Mouse (Mus musculus): ENCODE measurements around the gene Rtn4rl2. TPM values are rescaled to one million over a fixed set of nuclear protein-coding genes. Genes with fewer than 3 reads are reported as not detected.
"Not testable (repeated sequence)": the region's sequence is repeated elsewhere in the genome, so short reads cannot be mapped to it uniquely, and the experiment has no call there.

Rtn4rl2 gene
- not detected for polyA plus RNA-seq (2017; shearing (Covaris generic))

GRCm38 (mm10) chr2:84886234-84886731, at the start of gene Rtn4rl2:
Gene Rtn4rl2 (minus strand): TSS chr2:84886710.
- ATAC-seq = no peak

DNA sequence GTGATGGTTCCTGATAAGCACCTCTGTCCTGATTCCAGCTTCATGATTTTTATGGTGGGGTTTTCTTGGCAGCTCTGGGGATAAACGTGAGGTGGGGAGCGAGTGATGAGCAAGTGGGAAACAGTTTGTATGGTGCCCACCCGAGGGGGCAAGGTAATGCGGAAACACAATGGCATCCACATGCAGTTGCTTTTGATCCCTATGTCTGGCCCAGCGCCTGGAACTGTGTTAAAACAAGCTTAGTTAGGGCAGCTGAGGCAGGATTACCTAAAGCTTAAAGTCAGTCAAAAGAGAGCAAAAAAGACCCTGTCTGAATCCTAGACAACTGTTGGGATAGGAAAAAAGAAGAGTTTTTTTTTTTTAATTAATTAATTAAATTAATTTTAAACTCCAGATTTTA, 48.6 kb upstream of the Rtn4rl2 start:
- ATAC-seq = no peak

DNA sequence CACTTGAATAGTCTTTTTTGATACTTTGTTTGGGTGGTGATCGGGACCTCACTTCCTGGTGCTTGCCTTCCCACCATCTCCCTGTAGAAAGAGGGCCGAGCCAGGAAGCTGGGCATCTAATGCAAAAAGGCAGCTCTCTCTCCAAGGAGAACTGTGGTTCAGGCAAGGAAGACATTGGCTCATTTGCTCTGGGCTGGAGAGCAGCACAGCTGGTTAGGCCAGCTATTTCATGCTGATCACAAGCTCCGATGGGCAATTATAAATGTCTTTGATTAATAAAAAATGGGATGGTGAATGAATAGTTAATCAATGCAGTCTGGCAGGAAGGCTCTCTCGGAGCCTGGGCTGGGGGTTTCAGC, 48.1 kb upstream of the Rtn4rl2 start:
- ATAC-seq = no peak

DNA sequence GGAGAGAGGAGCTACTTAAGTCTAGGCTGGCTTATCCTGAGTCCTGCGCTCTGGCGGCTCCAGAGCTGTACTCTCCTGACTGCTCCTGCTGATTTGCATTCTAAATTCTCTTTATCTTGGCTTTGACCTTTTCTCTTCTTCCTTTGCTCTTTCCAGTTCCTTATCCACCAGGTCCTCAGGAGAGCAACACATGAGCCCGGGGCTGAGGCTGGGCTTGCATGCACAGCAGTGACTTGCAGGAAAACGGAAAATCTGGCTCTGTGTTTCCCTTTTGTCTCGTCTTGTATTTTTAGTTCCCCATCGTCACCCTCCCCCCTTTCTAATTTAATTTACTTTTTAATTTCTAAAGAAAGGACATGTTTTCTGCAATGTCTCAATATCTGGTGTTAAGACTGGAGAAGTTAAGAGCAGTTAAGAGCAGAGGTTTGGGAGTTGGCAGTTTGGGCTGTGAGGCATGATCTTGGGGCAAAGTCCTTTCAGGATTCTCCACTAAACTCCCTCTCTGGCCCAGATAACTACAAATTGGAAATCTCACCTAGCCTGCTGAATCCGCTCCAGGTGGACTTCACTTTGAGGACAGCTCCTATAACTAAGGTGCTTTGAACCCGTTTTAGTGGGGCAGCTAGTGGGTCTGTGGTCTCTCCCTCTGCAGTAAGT, 47.6 kb upstream of the Rtn4rl2 start:
- no peak for ATAC-seq

DNA sequence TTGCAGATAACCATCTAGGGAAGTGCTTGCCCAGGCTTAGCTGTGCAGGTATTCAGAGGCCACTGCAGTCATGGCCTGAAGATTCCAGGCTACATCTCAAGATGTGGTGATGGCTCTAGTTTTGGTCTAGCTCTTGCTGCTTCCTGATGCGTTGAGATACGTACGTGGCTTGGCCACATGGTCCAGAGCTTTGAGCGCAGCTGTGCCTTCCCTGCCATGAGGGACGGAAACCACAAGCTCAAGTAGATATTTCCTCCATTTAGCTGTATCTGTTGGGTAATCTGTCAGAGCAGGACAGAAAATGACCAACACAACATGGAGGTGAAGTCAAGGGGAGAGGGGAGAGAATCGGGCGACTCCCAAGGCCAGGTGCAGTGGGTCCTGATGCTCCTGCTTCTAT, 43.7 kb upstream of the Rtn4rl2 start:
- ATAC-seq = no peak

DNA sequence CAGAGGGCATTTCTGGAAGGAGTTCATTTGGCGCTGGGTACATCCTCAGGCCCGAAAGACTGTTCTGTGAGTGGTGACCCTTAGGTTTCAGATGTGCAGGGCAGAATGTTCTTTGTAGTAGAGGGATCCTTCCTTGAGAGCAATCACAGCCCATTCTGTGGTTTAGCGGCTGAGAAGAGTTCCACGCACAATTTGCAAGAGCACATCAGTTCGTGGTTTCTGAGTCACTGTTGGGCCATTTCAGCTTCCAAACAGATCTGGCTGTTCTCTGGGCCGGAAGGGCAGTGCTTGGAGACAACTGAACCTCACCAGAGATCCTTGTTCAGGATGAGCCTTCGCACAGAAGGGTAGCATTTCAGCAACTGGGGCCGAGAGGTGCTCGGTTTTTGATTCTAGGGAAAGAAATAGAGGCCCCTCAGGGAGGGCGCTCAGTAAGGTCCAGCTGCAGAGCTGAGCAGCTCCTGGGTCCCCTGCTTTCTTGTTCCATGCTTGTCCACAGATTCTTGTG, 33.1 kb upstream of the Rtn4rl2 start:
- ATAC-seq = no peak

DNA sequence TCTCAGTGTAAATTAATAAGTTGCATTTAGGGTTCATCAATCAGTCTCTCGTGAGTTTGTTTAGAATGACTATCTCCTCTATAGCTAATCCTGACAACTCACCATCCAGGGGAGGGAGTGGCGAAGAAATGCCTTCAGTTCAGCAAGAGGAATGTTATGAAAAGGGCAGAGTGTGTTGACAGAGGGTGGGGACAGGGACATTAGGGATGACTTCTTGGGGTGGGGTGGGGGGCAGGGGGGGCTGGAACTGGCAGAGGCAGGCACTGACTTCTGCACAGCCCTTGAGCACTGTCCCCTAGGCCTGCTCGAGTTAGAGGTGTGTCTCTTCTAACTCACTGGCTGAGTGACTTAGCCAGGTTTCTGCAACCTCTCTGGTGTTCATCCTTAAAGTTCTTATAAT, 31.7 kb upstream of the Rtn4rl2 start:
- no peak for ATAC-seq

- no peak for ATAC-seq
Measured at GRCm38 (mm10) chr2:84916548-84917320, 30.2 kb upstream of the Rtn4rl2 start.

DNA sequence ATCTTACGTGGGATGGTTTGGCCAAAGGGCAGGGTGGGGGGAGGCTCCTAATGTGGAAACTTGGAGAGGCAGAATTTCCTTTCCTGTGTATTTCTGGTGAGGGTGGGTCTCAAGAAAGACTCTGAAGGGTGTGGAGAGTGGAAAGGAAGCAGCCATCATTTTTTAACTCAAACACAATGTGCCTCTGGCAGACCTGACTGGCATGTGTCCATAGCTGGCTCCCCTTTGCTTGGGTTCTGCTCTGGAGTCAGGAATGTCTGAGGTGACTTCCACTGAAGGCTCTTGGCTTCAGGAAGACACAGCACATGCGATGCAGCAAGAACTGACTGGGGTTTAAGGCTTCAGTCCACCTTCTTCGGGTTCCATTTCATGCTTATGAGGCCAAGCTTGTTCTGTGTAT, 28.8 kb upstream of the Rtn4rl2 start:
- ATAC-seq = no peak

DNA sequence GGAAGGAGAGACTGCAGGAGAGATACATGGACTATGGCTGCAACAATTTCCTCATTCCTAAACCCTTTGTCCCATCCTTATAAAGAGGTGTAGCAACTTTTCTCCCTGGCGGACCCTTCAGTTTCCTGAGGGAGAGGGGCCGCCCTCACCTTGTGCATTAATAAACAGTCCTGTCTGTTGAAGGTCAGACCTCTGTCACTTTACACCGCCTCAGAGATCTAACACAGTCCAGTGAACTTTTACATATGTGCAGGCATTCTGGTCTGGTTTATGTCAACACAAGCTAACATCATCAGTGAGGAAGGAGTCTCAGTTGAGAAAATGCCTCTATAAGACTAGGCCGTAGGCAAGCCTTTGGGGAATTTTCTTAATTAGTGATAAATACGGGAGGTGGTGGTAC, 27.4 kb upstream of the Rtn4rl2 start:
- ATAC-seq = no peak

DNA sequence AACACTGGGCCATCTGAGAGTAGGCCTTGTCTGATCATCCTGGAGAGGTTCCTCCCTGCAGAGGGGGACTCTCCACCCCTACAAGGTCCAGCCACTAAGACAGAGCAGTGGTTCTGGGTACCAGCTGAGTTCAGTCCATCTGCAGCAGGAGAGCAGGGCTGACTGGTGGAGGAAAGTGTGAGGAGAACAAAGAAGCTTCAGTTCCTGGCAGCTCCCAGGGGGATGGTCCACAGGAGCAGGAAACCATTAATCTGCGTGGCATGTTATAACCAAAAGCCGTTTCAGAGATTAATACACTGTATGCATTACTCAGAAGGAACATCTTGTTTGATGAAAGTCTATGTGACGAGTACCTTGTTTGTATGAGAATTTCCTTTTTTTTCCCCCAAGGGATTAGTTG, 26.2 kb upstream of the Rtn4rl2 start:
- no peak for ATAC-seq

DNA sequence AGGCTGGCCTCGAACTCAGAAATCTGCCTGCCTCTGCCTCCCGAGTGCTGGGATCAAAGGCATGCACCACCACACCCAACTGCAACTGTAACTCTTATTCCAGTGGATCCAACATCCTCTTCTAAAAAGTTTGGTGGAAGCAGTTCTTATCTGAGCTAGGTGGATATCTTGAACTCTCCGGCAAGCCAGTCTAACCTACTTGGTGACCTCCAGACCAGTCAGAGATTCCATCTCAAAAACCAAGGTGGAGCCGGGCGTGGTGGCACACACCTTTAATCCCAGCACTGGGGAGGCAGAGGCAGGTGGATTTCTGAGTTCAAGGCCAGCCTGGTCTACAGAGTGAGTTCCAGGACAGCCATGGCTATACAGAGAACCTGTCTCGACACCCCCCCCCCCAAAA, 10.2 kb upstream of the Rtn4rl2 start:
- ATAC-seq = not testable (repeated sequence)

GRCm38 (mm10) chr2:84895495-84896198, 9.1 kb upstream of the Rtn4rl2 start:
- ATAC-seq = no peak

DNA sequence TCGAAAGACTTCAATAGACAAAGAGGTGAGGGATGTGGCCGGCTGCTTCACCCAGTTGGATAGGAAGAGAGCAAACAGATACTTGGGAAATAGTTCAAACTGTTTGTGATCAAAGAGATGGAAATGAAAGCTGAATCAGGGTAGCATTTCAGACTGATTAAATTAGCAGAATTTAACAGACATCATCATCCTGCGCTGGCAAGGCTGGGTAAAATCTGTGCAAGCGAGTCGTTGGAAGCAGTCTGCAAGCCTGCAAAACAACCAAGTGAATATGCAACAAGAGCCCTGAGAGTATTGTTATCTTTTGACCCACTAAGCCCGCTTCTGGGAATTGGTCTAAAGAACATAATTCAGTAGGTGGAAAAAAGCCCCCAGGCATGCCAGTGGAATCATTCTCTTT, 6.8 kb upstream of the Rtn4rl2 start:
- ATAC-seq = no peak

DNA sequence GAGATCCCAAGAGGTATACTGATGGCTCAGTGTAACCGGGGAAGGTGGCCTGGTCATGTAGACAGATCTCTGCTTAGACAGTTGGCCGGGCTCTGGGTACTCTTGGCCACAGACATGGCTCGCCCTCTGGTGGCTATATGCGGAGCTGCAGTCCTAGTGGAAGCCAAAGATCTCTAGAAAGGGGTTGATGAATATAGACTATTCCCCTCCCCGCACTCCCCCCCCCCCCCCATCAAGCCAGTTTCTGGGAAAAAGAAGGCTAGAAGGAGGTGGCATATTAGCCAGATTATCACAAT, 3.5 kb upstream of the Rtn4rl2 start:
- ATAC-seq = peak; percentile 73

DNA sequence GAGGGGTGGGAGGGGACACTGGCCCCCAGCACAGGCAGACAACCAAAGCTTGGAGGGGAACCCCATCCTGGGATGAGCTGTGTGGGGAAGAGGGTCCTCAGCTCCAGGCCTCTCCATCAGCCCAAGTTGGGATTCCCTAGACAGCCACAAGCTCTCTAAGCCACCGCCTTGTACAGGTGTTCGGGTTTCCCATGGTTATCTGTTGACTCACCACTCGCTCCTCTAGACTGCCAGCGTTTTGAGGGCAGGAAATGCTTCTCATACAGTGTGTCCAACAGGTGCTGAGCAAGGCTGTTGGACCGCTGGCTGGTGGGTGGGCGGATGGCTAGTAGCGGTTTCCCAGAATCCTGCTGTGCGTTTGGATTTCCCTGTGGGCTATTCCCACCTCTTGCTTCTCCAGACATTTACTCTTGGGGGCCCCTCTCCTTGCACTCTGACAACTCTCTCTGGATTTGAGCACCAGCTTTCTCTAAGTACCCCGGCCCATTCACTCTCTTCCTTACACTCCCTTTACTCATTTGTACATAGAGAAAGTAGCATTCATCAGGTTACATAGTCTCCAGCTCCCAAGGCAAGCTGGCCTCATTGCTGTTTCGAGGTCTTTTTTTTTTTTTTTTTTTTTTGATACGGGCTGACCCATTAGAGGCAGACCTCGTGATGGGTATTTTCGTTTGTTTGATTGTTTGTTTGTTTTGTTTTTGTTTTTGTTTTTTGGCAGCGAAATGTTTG, 3.0 kb upstream of the Rtn4rl2 start:
- no peak for ATAC-seq

DNA sequence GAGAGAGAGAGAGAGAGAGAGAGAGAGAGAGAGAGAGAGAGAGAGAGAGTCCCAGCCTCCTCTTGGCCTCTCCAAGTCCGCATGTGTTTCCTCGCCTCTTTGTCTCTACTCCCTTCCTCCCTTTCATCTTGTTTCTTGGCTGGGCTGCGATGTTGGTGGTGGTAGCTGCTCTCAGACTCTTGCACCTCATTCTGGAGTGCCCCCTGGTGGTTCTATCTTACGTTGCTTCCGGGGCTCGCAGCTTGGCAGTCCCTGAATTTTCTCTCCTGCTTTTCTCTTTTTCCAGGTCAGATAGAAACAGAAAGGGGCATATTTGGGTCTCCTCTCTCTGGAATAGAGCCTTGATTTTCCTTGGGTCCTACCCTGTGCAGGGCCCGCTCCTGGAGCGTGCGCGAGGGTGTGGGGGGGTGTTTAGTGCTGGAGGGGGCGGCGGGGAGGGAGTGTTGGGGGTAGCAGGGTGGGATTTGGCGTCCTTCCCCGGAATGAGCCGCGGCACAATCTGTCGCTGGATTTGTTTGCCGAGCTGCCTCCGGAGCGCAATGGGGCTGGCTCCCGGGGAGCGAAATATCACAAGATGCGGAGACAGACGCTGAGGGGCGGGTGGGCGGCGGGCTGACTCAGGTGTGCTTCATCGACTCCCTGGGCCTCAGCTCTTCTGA, 2.3 kb upstream of the Rtn4rl2 start:
- peak; percentile 70 for ATAC-seq

DNA sequence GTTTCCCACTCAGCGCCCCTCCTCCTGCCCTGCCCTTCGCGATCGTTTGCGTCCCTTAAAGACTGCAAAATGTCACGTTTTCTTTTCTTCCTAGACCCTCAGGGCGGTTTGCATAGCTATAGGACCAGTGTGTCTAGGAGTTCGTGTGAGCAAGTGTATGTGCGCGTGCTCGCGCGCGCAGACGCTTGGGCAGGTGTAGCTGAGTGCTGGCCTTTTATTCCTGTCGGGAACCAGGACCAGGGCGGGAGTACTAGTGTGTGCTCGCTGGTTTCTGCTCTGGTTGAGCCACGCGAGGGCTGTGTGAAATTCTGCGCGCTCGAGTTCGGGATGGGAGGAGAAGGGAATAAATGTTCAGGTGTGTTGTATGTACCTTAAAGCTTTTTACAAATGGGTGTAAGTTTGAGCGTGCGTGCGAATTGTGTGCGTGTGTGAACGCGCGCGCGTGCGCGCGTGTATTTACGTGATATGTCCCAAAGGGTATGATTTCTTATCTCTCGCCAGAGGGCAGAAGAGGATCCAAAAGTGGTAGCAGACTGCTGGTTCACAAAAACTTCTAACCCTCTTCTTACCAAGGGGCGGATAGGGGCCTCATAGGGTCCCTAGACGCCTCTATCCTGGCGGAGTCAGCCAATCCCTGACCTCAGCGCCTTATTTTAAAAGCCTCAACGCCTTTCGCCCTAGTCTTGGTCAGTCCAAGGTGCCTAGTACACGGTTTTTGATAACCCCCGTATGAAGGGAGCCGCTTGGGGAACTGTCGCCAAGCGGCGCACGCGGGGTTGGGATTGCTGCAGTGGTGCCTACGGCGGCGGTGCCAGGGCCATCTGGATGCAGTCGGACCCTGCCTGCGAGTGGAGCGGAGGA, 1.1 kb upstream of the Rtn4rl2 start:
- peak; percentile 28 for ATAC-seq

GRCm38 (mm10) chr2:84886821-84887281, 341 bp upstream of the Rtn4rl2 start:
- ATAC-seq = no peak

DNA sequence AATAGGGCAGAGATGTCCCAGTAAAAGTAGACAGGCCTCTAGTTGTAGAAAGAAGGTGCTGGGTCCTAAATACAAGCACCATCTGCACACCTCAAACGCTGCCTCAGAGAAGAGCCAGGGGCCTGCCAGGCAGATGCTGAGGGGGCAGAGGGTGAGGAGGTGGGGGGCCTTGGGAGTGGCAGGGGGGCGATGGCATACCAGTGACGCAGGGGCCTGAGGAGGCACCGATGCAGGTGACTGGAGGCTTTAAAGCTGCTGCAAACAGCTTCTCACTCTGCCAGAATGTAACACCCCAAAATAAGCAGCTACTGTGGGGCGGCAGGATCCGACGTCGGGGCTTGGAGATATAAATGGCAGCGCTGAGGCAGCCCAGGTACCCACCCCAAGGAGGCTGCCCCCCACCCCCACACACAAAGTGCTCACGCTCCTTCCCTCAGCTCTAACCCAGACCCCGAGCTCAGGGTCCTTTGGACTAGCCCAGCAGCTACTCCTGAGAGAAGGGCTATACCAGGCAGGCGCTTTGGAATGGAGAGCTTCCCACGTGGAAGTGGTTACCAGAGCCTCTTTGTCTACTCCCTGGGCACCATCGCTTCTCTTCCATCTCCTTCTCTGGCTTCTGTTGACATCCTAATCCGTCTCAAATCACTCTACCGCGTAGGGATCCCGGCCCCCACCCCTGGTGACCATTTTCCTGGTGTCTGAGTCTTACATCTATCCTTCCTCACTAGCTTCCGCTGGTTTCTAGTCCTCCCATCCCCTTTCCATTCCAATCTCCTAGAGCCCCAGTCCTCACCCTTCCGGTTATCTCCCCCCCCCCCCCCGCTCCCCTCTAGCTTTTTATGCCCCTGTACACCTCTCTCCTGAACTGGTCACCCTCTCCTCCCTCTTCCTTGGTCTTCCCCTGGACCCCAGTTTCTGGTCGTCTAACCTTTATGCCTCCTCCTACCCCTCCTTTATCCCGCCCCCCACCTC, 1.1 kb downstream of the Rtn4rl2 start:
- ATAC-seq = no peak
